Mouse (Mus musculus) ES-E14 (cell line): Measurements from ENCODE around the gene Dab2ip.

Source experiments
- CHD2 ChIP-seq: IDR thresholded peaks from 2 replicates; pipeline ENCODE4 v1.6.1; 2014; ENCODE audit warnings: mild to moderate bottlenecking, low read depth, low read length, inconsistent platforms
- HCFC1 ChIP-seq: IDR thresholded peaks from 2 replicates; pipeline ENCODE4 v1.6.1; 2012; ENCODE audit warnings: low read length, inconsistent platforms, borderline replicate concordance; ENCODE audit not compliant: insufficient read depth
- MAFK ChIP-seq: IDR thresholded peaks from 2 replicates; pipeline ENCODE4 v1.6.1; 2014; ENCODE audit warnings: mild to moderate bottlenecking, low read depth, low read length, inconsistent platforms; ENCODE audit not compliant: insufficient read depth
- ZC3H11A ChIP-seq: IDR thresholded peaks from 2 replicates; pipeline ENCODE4 v1.6.1; 2012; ENCODE audit warnings: low read depth, mild to moderate bottlenecking, inconsistent platforms, low read length, borderline replicate concordance

DNA sequence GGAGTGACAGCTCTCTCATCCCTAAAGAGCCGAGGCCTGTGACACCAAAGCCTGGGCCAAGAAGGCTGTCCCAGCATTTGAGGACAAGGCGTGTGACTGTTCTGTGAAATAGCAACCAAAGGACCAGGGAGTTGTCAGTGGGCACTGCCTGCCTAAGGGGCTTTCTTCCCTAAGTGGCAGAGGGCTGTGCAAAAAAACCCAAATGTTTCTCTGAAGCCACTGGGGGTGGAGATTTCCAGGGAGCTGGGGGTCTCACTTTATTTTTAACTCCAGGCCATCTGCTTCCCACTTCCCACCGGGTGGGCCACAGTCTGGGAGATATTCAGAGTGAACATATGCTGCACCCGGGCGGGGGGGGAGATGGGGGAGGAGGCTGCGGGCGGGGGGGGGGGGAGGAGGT lies 188.6 kb downstream of the Dab2ip start:
- TF ChIP-seq HCFC1: no peak
- no peak for TF ChIP-seq MAFK
- TF ChIP-seq ZC3H11A: no peak
- TF ChIP-seq CHD2: no peak
